Mouse (Mus musculus): ENCODE measurements around the gene Mrpl1.

DNA sequence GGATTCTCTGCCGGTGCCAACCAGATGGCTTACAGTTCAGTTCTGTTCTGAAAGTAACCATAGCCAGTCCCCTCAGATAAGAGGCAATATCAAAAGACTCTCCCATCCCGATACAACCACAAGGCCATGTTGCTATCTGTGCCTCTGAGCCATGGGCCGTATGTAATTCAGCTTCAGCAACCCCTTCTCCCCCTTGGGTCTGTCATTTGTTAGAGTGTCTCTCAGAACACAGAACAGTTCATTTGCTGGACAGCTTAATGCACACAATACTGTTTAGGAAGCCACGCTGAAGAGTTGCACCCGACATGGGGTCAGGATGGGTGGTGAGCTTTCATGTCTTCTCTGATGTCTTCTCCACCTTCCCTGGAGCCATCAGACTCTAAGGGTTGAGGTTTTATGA lies 100.3 kb downstream of the Mrpl1 start:
- TF ChIP-seq CTCF (IDR thresholded peaks at IDR 0.05) (no peak), EP300 (IDR thresholded peaks at IDR 0.05) (no peak)
